Mouse (Mus musculus) left cerebral cortex, adult 18-20 months (tissue): ENCODE results near the gene Abraxas2. TPM values are rescaled to one million over a fixed set of nuclear protein-coding genes. Genes with fewer than 3 reads are reported as not detected.
A peak's percentile ranks its signal among the peaks of the same experiment; 100 is the strongest.

ENCODE experiments used
- DNase-seq, 2 experiments: peaks; one replicate each; pipeline ENCODE4 v3.0.0; 2021 to 2022; ENCODE audit warnings: low spot score in 2 of 2, mixed read lengths in 1 of 2
- total RNA-seq, 2 experiments: library from RNA; stranded (reverse); gene quantifications; 2 replicates each; pipeline ENCODE4 v1.2.3; 2021

Gene Abraxas2
- total RNA-seq, 2 experiments from 2014 or later, result 29.9 to 30.1 TPM

DNA sequence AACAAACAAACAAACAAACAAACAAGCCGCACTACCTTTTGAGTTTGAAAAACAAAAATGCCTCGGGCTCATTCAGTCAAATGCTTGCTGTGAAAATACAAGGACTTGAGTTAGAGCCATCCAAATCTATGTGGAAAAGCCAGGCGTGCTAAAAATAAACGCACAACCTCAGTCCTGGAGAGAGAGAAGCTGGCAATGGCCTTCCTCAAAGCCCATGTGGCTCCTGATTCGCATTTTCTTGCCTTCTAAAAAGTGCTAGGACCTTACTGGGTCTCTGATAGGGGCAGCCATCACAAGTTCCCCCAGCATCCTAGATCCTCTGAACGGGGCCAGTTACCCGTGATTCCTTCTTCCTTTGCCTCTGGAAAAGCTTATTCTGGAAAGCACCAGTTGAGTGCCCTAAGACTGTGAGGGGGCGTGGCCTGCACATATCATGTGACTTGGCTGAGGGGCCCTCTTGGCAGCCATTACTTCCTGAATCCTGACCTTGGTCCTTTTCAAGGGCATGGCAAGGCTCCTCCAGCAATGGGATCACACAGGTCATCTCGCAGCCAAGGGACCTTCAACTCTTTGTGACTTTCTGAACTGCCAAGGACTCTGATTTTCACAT is 37.3 kb downstream of the Abraxas2 start:
- DNase-seq, result no peak

GRCm38 (mm10) chr7:132897258-132897657 is 38.2 kb downstream of the Abraxas2 start:
- no peak for DNase-seq

DNA sequence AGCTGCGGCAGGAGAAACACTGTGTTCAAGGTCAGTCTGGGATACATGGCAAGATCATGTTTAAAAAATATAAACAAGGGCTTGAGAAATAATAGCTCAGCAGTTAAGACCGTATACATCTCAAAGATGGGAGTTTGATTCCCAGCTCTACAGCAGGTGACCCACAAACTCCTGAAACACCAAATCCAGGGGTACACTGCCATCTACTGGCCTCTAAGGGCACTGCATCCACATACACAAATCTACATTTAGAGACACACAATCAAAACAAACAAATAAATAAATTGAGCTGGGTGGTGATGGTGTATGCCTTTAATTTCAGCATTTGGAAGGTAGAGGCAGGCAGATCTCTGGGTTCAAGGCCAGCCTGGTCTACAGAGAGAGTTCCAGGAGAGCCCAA is 39.2 kb downstream of the Abraxas2 start:
- no peak for DNase-seq

DNA sequence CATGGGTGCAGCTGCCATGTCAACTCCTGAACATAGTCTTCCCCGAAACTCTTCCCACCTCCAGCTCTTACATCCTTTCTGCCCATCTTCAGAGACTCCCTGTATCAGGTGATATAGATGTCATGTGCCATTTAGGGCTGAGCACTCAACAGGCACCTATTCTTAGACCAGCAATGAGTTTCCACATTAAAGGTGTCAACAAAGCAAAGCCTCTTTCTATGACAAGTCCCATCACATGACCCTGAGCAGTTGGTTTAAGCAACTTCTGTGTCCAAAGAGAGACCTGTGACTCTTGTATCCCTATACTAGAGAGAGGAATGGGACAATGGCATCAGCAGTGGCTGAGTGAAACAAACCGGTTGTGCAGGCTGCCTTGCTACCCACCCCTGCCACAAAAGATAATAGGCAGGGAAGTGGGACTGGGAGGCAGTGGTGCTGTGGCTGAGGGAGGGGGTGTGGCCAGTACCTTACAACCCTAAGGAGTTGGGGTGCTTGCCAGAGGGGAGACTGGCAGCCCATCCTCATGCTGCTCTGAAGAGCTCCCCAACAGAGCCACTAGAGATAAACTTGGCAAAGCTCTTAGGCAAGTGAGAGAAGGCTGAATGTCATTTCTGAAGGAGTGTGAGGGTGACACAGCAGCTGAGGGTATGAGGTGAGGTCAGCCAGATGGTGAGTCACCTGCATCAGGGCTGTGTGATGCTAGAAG is 42.0 kb downstream of the Abraxas2 start:
- DNase-seq, result no peak

DNA sequence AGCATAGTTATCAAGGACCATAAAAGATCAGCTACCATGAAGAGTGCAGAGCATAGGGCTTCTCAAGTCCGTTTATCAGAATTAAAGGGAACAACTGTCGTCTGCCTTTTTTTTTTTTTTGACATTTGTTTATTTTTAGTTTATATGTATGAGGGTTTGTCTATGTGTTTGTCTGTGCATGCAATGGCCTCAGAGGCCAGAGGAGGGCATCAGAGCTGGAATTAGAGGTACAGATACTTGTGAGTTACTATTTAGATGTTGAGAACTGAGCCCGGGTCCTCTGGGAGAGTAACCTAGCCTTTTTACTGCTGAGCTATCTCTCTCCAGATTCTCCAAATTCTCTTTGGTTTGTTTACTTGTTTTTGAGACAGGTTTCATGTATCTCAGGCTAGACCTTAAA is 44.8 kb downstream of the Abraxas2 start:
- DNase-seq, result no peak

- no peak for DNase-seq
Measured at GRCm38 (mm10) chr7:132921971-132922370, 62.9 kb downstream of the Abraxas2 start.

GRCm38 (mm10) chr7:132925227-132925626 is 66.2 kb downstream of the Abraxas2 start:
- no peak for DNase-seq

- DNase-seq, result no peak
Measured at GRCm38 (mm10) chr7:132927201-132927600, 68.2 kb downstream of the Abraxas2 start.

DNA sequence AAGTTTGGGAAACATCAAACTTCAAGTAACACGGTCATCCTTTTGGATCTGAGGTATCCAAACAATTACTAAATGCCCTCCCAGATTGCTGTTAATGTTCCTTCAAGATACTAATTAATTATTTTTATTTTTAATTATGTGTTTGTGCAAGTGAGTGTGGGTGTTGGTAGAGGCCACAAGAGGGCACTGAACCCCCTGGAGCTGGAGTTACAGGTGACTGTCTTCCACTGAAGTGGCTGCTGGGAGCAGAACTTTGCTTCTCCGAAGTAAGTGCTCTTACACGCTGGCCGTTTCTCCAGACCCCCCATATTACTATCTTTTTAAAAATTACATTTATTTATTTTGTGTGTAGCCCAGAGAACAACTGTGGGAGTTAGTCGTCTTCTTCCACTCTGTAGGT is 71.0 kb downstream of the Abraxas2 start:
- no peak for DNase-seq

DNA sequence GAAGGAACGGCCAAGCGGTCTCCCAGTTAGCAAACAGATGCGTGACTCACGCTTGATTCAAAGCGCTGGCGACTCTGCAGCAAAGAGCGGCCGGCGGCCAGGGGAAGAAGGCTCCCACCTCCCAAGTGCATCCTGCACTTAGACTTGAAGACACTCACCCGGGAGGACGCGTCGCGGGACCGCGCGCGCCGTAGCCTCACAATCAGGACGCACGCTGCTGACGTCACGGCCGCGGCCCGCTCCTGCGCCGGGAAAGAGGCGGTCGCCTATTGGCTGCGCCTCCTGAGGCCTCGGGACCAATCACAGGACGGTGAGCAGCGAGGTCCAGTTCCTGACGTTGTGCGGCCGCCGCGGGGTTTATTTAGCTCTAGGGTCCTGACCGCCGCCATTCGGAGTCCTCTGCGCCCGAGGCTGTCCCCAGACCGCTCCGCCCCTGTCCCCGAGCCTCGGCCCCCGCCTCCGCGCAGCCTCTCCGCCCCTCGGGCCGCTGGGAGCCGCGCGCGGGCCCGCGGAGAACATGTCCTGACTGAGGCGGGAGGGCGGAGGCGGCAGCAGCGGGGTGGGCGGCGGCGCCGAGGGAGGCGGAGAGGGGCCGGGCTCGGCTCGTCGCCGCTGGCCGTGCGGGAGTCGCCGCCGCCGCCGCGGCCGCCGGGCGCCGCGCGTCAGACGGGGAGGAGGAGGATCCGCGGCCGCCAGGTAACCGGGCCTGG is 72.0 kb downstream of the Abraxas2 start, which contains the start of gene Zranb1:
Zranb1 (plus strand) TSS at position 293 of the 710 bp plus-strand sequence.
- peak; percentile 99 for DNase-seq

GRCm38 (mm10) chr7:132931560-132932351 is 72.7 kb downstream of the Abraxas2 start:
- DNase-seq, result peak; percentile 15 to 36

GRCm38 (mm10) chr7:132933331-132933730 is 74.3 kb downstream of the Abraxas2 start:
- no peak for DNase-seq

Other genes starting within 250 kb of the Abraxas2 start
- gene Lhpp, start 248.6 kb upstream of the Abraxas2 start, total RNA-seq, result 10 to 100 TPM; 15.0 to 16.4 TPM
- 10 to 100 TPM; 71.7 to 73.5 TPM for gene Fam53b, start 45.3 kb upstream of the Abraxas2 start, total RNA-seq
- gene Eef1akmt2, start 6.6 kb upstream of the Abraxas2 start, total RNA-seq, result 10 to 100 TPM; 33.4 to 35.0 TPM
- gene Zranb1, start 71.9 kb downstream of the Abraxas2 start, total RNA-seq, result 10 to 100 TPM; 43.5 to 45.2 TPM